Mouse (Mus musculus) macrophage (primary cell): ENCODE measurements around the gene Ell3. TPM values are rescaled to one million over a fixed set of nuclear protein-coding genes. Genes with fewer than 3 reads are reported as not detected.

Experiments
- H3K27ac ChIP-seq: fragments of 350-480 bp; formaldehyde crosslinking; 2 replicates; pipeline ENCODE4 v1.9.0; 2021
- H3K36me3 ChIP-seq: fragments of 350-480 bp; formaldehyde crosslinking; 2 replicates; pipeline ENCODE4 v1.9.0; 2021; ENCODE audit errors: inconsistent target
- H3K4me3 ChIP-seq: fragments of 350-480 bp; formaldehyde crosslinking; 2 replicates; pipeline ENCODE4 v1.9.0; 2021; ENCODE audit errors: inconsistent target
- H3K79me2 ChIP-seq: fragments of 350-480 bp; formaldehyde crosslinking; 2 replicates; pipeline ENCODE4 v1.9.0; 2021; ENCODE audit errors: inconsistent target
- WGBS: methylation state at CpG from one replicate; pipeline ENCODE4 v1.1.7; 2026; ENCODE audit warnings: inconsistent platforms; ENCODE audit not compliant: missing documents; 5-methylcytosine and 5-hydroxymethylcytosine counted together
- polyA plus RNA-seq: library from polyadenylated mRNA; stranded (reverse); fragments of 250-400 nt; gene quantifications from 3 replicates; pipeline ENCODE4 v1.2.4, GENCODE M21; 2018; ENCODE audit warnings: inconsistent platforms

The Ell3 gene
- polyA plus RNA-seq, 1 experiment from 2014 or later: 0.10 TPM

DNA sequence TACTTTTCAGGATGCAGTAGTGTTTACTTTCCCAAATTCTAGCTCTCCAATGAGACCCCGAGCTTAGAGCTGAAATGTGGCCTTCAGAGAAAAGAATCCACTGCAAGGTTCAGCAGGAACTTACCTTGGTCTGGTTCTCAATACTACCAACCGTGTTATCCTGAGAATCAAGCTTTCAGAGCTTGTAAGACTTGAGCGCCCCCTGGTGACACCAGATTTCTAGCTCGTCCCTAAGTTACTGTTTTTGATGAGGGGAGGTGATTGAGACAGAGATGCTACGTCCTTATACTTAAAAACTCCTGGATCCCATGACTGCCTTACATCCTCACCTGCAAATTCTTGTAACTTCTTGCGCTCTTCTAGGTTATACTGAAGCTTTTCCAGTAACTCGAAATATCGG is 47.5 kb downstream of the Ell3 start:
- Histone ChIP-seq H3K27ac (no peak overlapping the region), H3K4me3 (no peak overlapping the region), H3K36me3 (no peaks in the 10 kb centered on the region), H3K79me2 (no peaks in the 10 kb centered on the region)
- 34% methylated on average over 8 of the region's 8 CpGs for WGBS

Other genes with a start within 250 kb of the Ell3 start
- 8.6 to 12.8 TPM (median 10.5 TPM) in 3 replicates for gene Trp53bp1, start 172.9 kb downstream of the Ell3 start, polyA plus RNA-seq
- gene Map1a, start 154.7 kb downstream of the Ell3 start, polyA plus RNA-seq: 0.02 to 0.24 TPM in 2 of 3 replicates, not detected in the other
- gene Ppip5k1, start 88.9 kb downstream of the Ell3 start, polyA plus RNA-seq: 9.7 to 11.8 TPM (median 10.4 TPM) in 3 replicates
- not detected in 3 replicates for gene Ckmt1, start 86.6 kb downstream of the Ell3 start, polyA plus RNA-seq
- not detected in 3 replicates for gene Strc, start 57.1 kb downstream of the Ell3 start, polyA plus RNA-seq
- 359 to 654 TPM (median 440 TPM) in 3 replicates for gene Pdia3, start 30.5 kb downstream of the Ell3 start, polyA plus RNA-seq
- 0.42 to 0.65 TPM (median 0.48 TPM) in 3 replicates for gene Catsper2, start 30.5 kb downstream of the Ell3 start, polyA plus RNA-seq
- 394 to 858 TPM (median 784 TPM) in 3 replicates for gene Serf2, start 4.9 kb upstream of the Ell3 start, polyA plus RNA-seq
- gene Hypk, start 9.0 kb upstream of the Ell3 start, polyA plus RNA-seq: 13.5 to 25.3 TPM (median 20.5 TPM) in 3 replicates
- gene Serinc4, start 12.5 kb upstream of the Ell3 start, polyA plus RNA-seq: 0.15 to 0.50 TPM in 2 of 3 replicates, not detected in the other
- 30.4 to 59.5 TPM (median 36.3 TPM) in 3 replicates for gene Mfap1b, start 29.8 kb upstream of the Ell3 start, polyA plus RNA-seq
- 25.0 to 47.6 TPM (median 28.9 TPM) in 3 replicates for gene Mfap1a, start 62.4 kb upstream of the Ell3 start, polyA plus RNA-seq
- gene Wdr76, start 62.4 kb upstream of the Ell3 start, polyA plus RNA-seq: 3.4 to 10.8 TPM (median 3.4 TPM) in 3 replicates